Mouse (Mus musculus) heart, embryonic 11.5 days (tissue): ENCODE results near the gene Atp2a3. TPM values are rescaled to one million over a fixed set of nuclear protein-coding genes. Genes with fewer than 3 reads are reported as not detected.

Experiments
- ATAC-seq: fragments of 200-750 bp; cut with Nextera tagmentation; replicated peaks from 2 replicates; pipeline ENCODE4 v1.8.0; 2017; ENCODE audit warnings: moderate library complexity; ENCODE audit not compliant: insufficient number of reproducible peaks, low FRiP score, low TSS enrichment
- H3K27ac ChIP-seq: fragments of 300-500 bp; sonication (generic); 2 replicates; pipeline ENCODE4 v1.5.1; 2014; ENCODE audit warnings: mild to moderate bottlenecking, low read depth, low read length
- H3K27me3 ChIP-seq: fragments of 300-500 bp; sonication (generic); 2 replicates; pipeline ENCODE4 v1.6.1; 2014; ENCODE audit warnings: mild to moderate bottlenecking, low read length, mixed read lengths; ENCODE audit not compliant: control insufficient read depth, insufficient read depth
- H3K36me3 ChIP-seq: fragments of 300-500 bp; sonication (generic); 2 replicates; pipeline ENCODE4 v1.6.1; 2014; ENCODE audit warnings: mild to moderate bottlenecking, low read length, moderate library complexity, mixed read lengths; ENCODE audit not compliant: control insufficient read depth, insufficient read depth
- H3K4me1 ChIP-seq: fragments of 300-500 bp; sonication (generic); 2 replicates; pipeline ENCODE4 v1.6.1; 2014; ENCODE audit warnings: low read length; ENCODE audit not compliant: control insufficient read depth, insufficient read depth
- H3K4me2 ChIP-seq: fragments of 300-500 bp; sonication (generic); 2 replicates; pipeline ENCODE4 v1.6.1; 2014; ENCODE audit warnings: mild to moderate bottlenecking, moderate library complexity
- H3K4me3 ChIP-seq: fragments of 300-500 bp; sonication (generic); 2 replicates; pipeline ENCODE4 v1.5.1; 2014; ENCODE audit warnings: low read depth, low read length
- H3K9ac ChIP-seq: fragments of 300-500 bp; sonication (generic); 2 replicates; pipeline ENCODE4 v1.6.1; 2014; ENCODE audit warnings: mild to moderate bottlenecking, low read depth, low read length, moderate library complexity
- H3K9me3 ChIP-seq: fragments of 300-500 bp; sonication (generic); replicated peaks from 2 replicates; pipeline ENCODE4 v1.6.1; 2016; ENCODE audit warnings: low read length; ENCODE audit not compliant: control insufficient read depth
- WGBS: fragments of 180-500 bp; shearing (Covaris S2); extraction: QIAGEN DNeasy Blood & Tissue Kit; methylation state at CpG from one replicate; pipeline ENCODE4 v1.1.7; 2014; ENCODE audit not compliant: insufficient replicate concordance; 5-methylcytosine and 5-hydroxymethylcytosine counted together
- polyA plus RNA-seq: library from polyadenylated mRNA; unstranded; fragments of >200 nt; fragmentation: Nextera tagmentation; extraction: Ambion mirVana; gene quantifications from 2 replicates; pipeline ENCODE4 v1.2.1, GENCODE M21; 2014

Gene Atp2a3
- 2.1 and 2.9 TPM in 2 replicates for polyA plus RNA-seq

- WGBS, result 2% methylated on average over 64 of the region's 70 CpGs
- Histone ChIP-seq H3K27me3 (peaks cover 33% of the 10 kb centered on the region), H3K4me2 (peak within 1 kb of the TSS; percentile 75), H3K27ac (no peak within 1 kb of the TSS), H3K36me3 (no peaks in the 10 kb centered on the region), H3K9ac (peak within 1 kb of the TSS; percentile 61; the same call in 1 of the 2 replicates), H3K4me1 (peaks cover 19% of the 10 kb centered on the region), H3K9me3 (no peaks in the 10 kb centered on the region), H3K4me3 (peak within 1 kb of the TSS; percentile 45)
- ATAC-seq, result no peak
Measured at GRCm38 (mm10) chr11:72961072-72961980, at the start of gene Atp2a3. Gene Atp2a3, plus strand, starts transcription at chr11:72961169.

- H3K9me3 ChIP-seq, result no peaks in the 10 kb centered on the region
- no peak for ATAC-seq
Measured at GRCm38 (mm10) chr11:72917299-72917996, 43.5 kb upstream of the Atp2a3 start.

GRCm38 (mm10) chr11:72923116-72923515, 37.9 kb upstream of the Atp2a3 start:
- Histone ChIP-seq H3K9me3 (no peaks in the 10 kb centered on the region), H3K27me3 (no peaks in the 10 kb centered on the region), H3K36me3 (no peaks in the 10 kb centered on the region), H3K4me3 (no peak overlapping the region), H3K4me2 (no peak overlapping the region), H3K27ac (no peak overlapping the region), H3K9ac (no peak overlapping the region), H3K4me1 (peaks cover 13% of the 10 kb centered on the region)
- no peak for ATAC-seq
- WGBS, result 38% methylated on average over 4 of the region's 4 CpGs

More at GRCm38 (mm10) chr11:72917299-72917996, 43.5 kb upstream of the Atp2a3 start:
- peaks cover 7% of the 10 kb centered on the region; the same call in 1 of the 2 replicates for H3K36me3 ChIP-seq
- H3K27ac ChIP-seq, result no peak overlapping the region
- H3K4me2 ChIP-seq, result no peak overlapping the region
- no peaks in the 10 kb centered on the region for H3K27me3 ChIP-seq
- WGBS, result 70% methylated on average over 7 of the region's 7 CpGs
- H3K4me3 ChIP-seq, result no peak overlapping the region
- no peak overlapping the region for H3K9ac ChIP-seq
- H3K4me1 ChIP-seq, result no peaks in the 10 kb centered on the region

GRCm38 (mm10) chr11:72924458-72924857, 36.5 kb upstream of the Atp2a3 start:
- H3K9ac ChIP-seq, result no peak overlapping the region
- peaks cover 13% of the 10 kb centered on the region for H3K4me1 ChIP-seq
- no peak overlapping the region for H3K4me2 ChIP-seq
- no peaks in the 10 kb centered on the region for H3K36me3 ChIP-seq
- no peak overlapping the region for H3K4me3 ChIP-seq
- ATAC-seq, result no peak
- no peaks in the 10 kb centered on the region for H3K9me3 ChIP-seq
- WGBS, result 29% methylated on average over 1 of the region's 1 CpGs
- no peaks in the 10 kb centered on the region for H3K27me3 ChIP-seq
- no peak overlapping the region for H3K27ac ChIP-seq

- no peak overlapping the region for H3K27ac ChIP-seq
- H3K9ac ChIP-seq, result no peak overlapping the region
- peaks cover 13% of the 10 kb centered on the region for H3K4me1 ChIP-seq
- no peak overlapping the region for H3K4me2 ChIP-seq
- ATAC-seq, result no peak
- H3K27me3 ChIP-seq, result no peaks in the 10 kb centered on the region
- WGBS, result 67% methylated on average over 2 of the region's 2 CpGs
- no peak overlapping the region for H3K4me3 ChIP-seq
- no peaks in the 10 kb centered on the region for H3K36me3 ChIP-seq
- H3K9me3 ChIP-seq, result no peaks in the 10 kb centered on the region
Measured at GRCm38 (mm10) chr11:72925067-72925466, 35.9 kb upstream of the Atp2a3 start.

- Histone ChIP-seq H3K9me3 (no peaks in the 10 kb centered on the region), H3K4me1 (peaks cover 13% of the 10 kb centered on the region), H3K27ac (no peak overlapping the region), H3K4me2 (no peak overlapping the region), H3K36me3 (no peaks in the 10 kb centered on the region), H3K9ac (no peak overlapping the region), H3K27me3 (no peaks in the 10 kb centered on the region), H3K4me3 (no peak overlapping the region)
- ATAC-seq, result no peak
- WGBS, result 52% methylated on average over 13 of the region's 13 CpGs
Measured at GRCm38 (mm10) chr11:72926226-72926890, 34.6 kb upstream of the Atp2a3 start.

GRCm38 (mm10) chr11:72928516-72928915, 32.5 kb upstream of the Atp2a3 start:
- no peak overlapping the region for H3K9ac ChIP-seq
- no peak for ATAC-seq
- H3K4me1 ChIP-seq, result peaks cover 8% of the 10 kb centered on the region; the same call in 1 of the 2 replicates
- H3K27ac ChIP-seq, result no peak overlapping the region
- no peak overlapping the region for H3K4me2 ChIP-seq
- H3K4me3 ChIP-seq, result no peak overlapping the region
- WGBS, result 53% methylated on average over 2 of the region's 2 CpGs
- no peaks in the 10 kb centered on the region for H3K36me3 ChIP-seq
- H3K9me3 ChIP-seq, result no peaks in the 10 kb centered on the region
- H3K27me3 ChIP-seq, result no peaks in the 10 kb centered on the region
